Mouse (Mus musculus) monocyte, adult 59 days (primary cell): Measurements from ENCODE around the gene Gas7. TPM values are rescaled to one million over a fixed set of nuclear protein-coding genes. Genes with fewer than 3 reads are reported as not detected.

Experiments used
- total RNA-seq, 2 experiments: library from RNA; stranded (reverse); gene quantifications; one replicate each; pipeline ENCODE4 v1.2.4; 2023

Gene Gas7
- 100 to 1,000 TPM; 208 to 229 TPM for total RNA-seq

GRCm38 (mm10) chr11:67454874-67455526 is at the start of gene Gas7:
Gas7 (plus strand) TSS chr11:67455437.

GRCm38 (mm10) chr11:67694703-67695376 is 239.6 kb downstream of the Gas7 start, which contains the start of gene Rcvrn:
Rcvrn (plus strand) TSS chr11:67695326.

Other genes with a start within 250 kb of the Gas7 start
- gene Myh4, start 217.4 kb upstream of the Gas7 start, total RNA-seq: not detected
- not detected for gene Myh8, start 178.3 kb upstream of the Gas7 start, total RNA-seq
- gene Myh13, start 133.8 kb upstream of the Gas7 start, total RNA-seq: under 1 TPM in 1 of 2 experiments, not detected in 1; 0.09 TPM
- gene Rcvrn, start 239.9 kb downstream of the Gas7 start, total RNA-seq: 1 to 10 TPM in 1 of 2 experiments, not detected in 1; 2.1 TPM